In the genomic region with DNA sequence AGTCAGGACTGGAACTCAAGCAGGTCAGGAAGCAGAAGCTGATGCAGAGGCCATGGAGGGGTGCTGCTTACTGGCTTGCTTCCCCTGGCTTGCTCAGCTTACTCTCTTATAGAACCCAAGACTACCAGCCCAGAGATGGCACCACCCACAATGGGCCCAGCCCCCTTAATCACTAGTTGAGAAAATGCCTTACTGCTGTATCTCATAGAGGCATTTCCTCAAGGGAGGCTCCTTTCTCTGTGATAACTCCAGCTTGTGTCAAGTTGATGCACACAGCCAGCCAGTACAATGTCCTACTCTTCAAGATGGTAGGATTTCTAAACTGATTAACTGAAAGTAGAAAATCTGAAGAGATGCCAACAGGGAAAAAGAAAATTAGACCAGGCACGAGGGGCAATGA, we compare ENCODE assay signal across 28 mouse cellular contexts. TPM values are rescaled to one million over a fixed set of nuclear protein-coding genes. Genes with fewer than 3 reads are reported as not detected.
"Had no signal": no experiment of that assay in that cellular context is flagged by ENCODE, and none has a peak within 500 bp of the region (broad histone marks: within the 10 kb centered on the region; RNA-seq: fewer than 3 reads in every experiment).

No protein-coding gene starts in this region.

RNA-seq across cellular contexts. Expression of gene Spata31d1d, which starts 9.5 kb away (rescaled TPM):
- polyA plus RNA-seq: heart, embryonic 10.5 days; heart, embryonic 11.5 days; heart, embryonic 12.5 days; heart, embryonic 13.5 days; heart, embryonic 14.5 days; heart, embryonic 15.5 days; heart, embryonic 16.5 days; heart, postnatal 0 days; hindbrain, embryonic 10.5 days; hindbrain, embryonic 11.5 days; hindbrain, embryonic 12.5 days; hindbrain, embryonic 13.5 days; hindbrain, embryonic 15.5 days; hindbrain, embryonic 16.5 days; hindbrain, postnatal 0 days; inflammation-experienced regulatory T-cells, adult 6 months; intestine, embryonic 14.5 days; intestine, embryonic 15.5 days; intestine, embryonic 16.5 days; intestine, postnatal 0 days; kidney, adult 2 months; kidney, embryonic 14.5 days; kidney, embryonic 15.5 days; kidney, embryonic 16.5 days; kidney, postnatal 0 days; large intestine, adult 2 months had no signal

RNA-seq across cellular contexts. Expression of gene Spata31d1b, which starts 10.0 kb away (rescaled TPM):
- polyA plus RNA-seq: heart, embryonic 10.5 days; heart, embryonic 11.5 days; heart, embryonic 12.5 days; heart, embryonic 13.5 days; heart, embryonic 14.5 days; heart, embryonic 15.5 days; heart, embryonic 16.5 days; heart, postnatal 0 days; hindbrain, embryonic 11.5 days; hindbrain, embryonic 12.5 days; hindbrain, embryonic 13.5 days; hindbrain, embryonic 14.5 days; hindbrain, embryonic 15.5 days; hindbrain, postnatal 0 days; inflammation-experienced regulatory T-cells, adult 6 months; intestine, embryonic 14.5 days; intestine, embryonic 15.5 days; intestine, embryonic 16.5 days; intestine, postnatal 0 days; kidney, embryonic 14.5 days; kidney, embryonic 16.5 days; kidney, postnatal 0 days; large intestine, adult 2 months had no signal

RNA-seq across cellular contexts. Expression of gene Spata31d1a, which starts 12.0 kb away (rescaled TPM):
- polyA plus RNA-seq: heart, embryonic 11.5 days; heart, embryonic 12.5 days; heart, embryonic 13.5 days; heart, embryonic 14.5 days; heart, embryonic 16.5 days; heart, postnatal 0 days; hindbrain, embryonic 13.5 days; hindbrain, embryonic 15.5 days; hindbrain, embryonic 16.5 days; inflammation-experienced regulatory T-cells, adult 6 months; intestine, embryonic 15.5 days; intestine, embryonic 16.5 days; intestine, postnatal 0 days; kidney, adult 2 months; kidney, embryonic 15.5 days; kidney, embryonic 16.5 days; kidney, postnatal 0 days; large intestine, adult 2 months had no signal

RNA-seq across cellular contexts. Expression of gene 1700014D04Rik, which starts 24.5 kb away (rescaled TPM):
- polyA plus RNA-seq: heart, adult 2 months; heart, embryonic 10.5 days; heart, embryonic 11.5 days; heart, embryonic 12.5 days; heart, embryonic 13.5 days; heart, embryonic 14.5 days; heart, embryonic 16.5 days; heart, postnatal 0 days; hindbrain, embryonic 12.5 days; hindbrain, embryonic 13.5 days; inflammation-experienced regulatory T-cells, adult 6 months; intestine, embryonic 14.5 days; intestine, embryonic 15.5 days; intestine, embryonic 16.5 days; intestine, postnatal 0 days; kidney, embryonic 14.5 days; kidney, embryonic 15.5 days; kidney, embryonic 16.5 days; kidney, postnatal 0 days; large intestine, adult 2 months had no signal

RNA-seq across cellular contexts. Expression of gene 4921517D22Rik, which starts 28.2 kb away (rescaled TPM):
- polyA plus RNA-seq: heart, adult 2 months; heart, embryonic 10.5 days; heart, embryonic 11.5 days; heart, embryonic 12.5 days; heart, embryonic 13.5 days; heart, embryonic 14.5 days; heart, embryonic 15.5 days; heart, embryonic 16.5 days; heart, postnatal 0 days; hindbrain, embryonic 10.5 days; hindbrain, embryonic 11.5 days; hindbrain, embryonic 12.5 days; hindbrain, embryonic 13.5 days; hindbrain, embryonic 14.5 days; hindbrain, embryonic 15.5 days; hindbrain, embryonic 16.5 days; hindbrain, postnatal 0 days; inflammation-experienced regulatory T-cells, adult 6 months; intestine, embryonic 14.5 days; intestine, embryonic 15.5 days; intestine, embryonic 16.5 days; intestine, postnatal 0 days; kidney, adult 2 months; kidney, embryonic 14.5 days; kidney, embryonic 15.5 days; kidney, embryonic 16.5 days; kidney, postnatal 0 days; large intestine, adult 2 months had no signal
